Mouse (Mus musculus) mouse embryonic stem cell (cell line): ENCODE measurements around the gene 1810009A15Rik.

Source experiments
- in situ Hi-C, 2 experiments: fragments of 300-500 bp; cut with MboI; formaldehyde crosslinking; loops; 1 replicate in 1 of 2; 3 replicates in 1 of 2; pipeline ENCODE4 v1.14.3; 2019 to 2020; ENCODE audit warnings: low sequenced_read_pairs in 2 of 2, low pct_unique_long_range_greater_than_20kb in 1 of 2, mixed read lengths in 1 of 2; ENCODE audit not compliant: unreplicated experiment in 1 of 2

Gene 1810009A15Rik

GRCm38 (mm10) chr19:8888511-8889385 lies at the start of gene 1810009A15Rik, which contains the start of gene Gm49416:
TSS of gene 1810009A15Rik (plus strand) at chr19:8888853.
TSS of gene Gm49416 (plus strand) at chr19:8888926.
- in situ Hi-C loops: no loop called here

GRCm38 (mm10) chr19:8839103-8839907 lies 49.3 kb upstream of the 1810009A15Rik start, which contains the start of gene Gng3:
TSS of gene Gng3 (minus strand) at chr19:8839194.
- in situ Hi-C loops: no loop called here

GRCm38 (mm10) chr19:8839908-8840791 lies 48.5 kb upstream of the 1810009A15Rik start:
- in situ Hi-C loops: no loop called here

GRCm38 (mm10) chr19:8841012-8841411 lies 47.6 kb upstream of the 1810009A15Rik start:
- in situ Hi-C loops: no loop called here

GRCm38 (mm10) chr19:8842961-8843360 lies 45.7 kb upstream of the 1810009A15Rik start:
- in situ Hi-C loops: no loop called here

GRCm38 (mm10) chr19:8844371-8845129 lies 44.1 kb upstream of the 1810009A15Rik start:
- in situ Hi-C loops: no loop called here

GRCm38 (mm10) chr19:8848356-8848755 lies 40.3 kb upstream of the 1810009A15Rik start:
- in situ Hi-C loops: no loop called here

- in situ Hi-C loops: loop anchor here (5.0 to 25.0 kb wide), 2 partner anchors 262 to 987 kb away; partner anchors contain the start of gene Scgb2a2 (in 1 of the 2)
Observed at GRCm38 (mm10) chr19:8850402-8850901, 38.2 kb upstream of the 1810009A15Rik start, which contains the start of gene Lrrn4cl. TSS of gene Lrrn4cl (plus strand) at chr19:8850768.

- in situ Hi-C loops: loop anchor here (5.0 to 25.0 kb wide), 2 partner anchors 261 to 986 kb away; partner anchors contain the start of gene Scgb2a2 (in 1 of the 2)
Observed at GRCm38 (mm10) chr19:8851639-8852038, 37.0 kb upstream of the 1810009A15Rik start.

- in situ Hi-C loops: loop anchor here (5.0 to 25.0 kb wide), 2 partner anchors 260 to 985 kb away; partner anchors contain the start of gene Scgb2a2 (in 1 of the 2)
Observed at GRCm38 (mm10) chr19:8852236-8852928, 36.3 kb upstream of the 1810009A15Rik start.

GRCm38 (mm10) chr19:8853117-8853516 lies 35.5 kb upstream of the 1810009A15Rik start:
- in situ Hi-C loops: loop anchor here (5.0 to 25.0 kb wide), 2 partner anchors 259 to 984 kb away; partner anchors contain the start of gene Scgb2a2 (in 1 of the 2)

- in situ Hi-C loops: loop anchor here in 1 of 2 experiments (5.0 to 25.0 kb wide), 2 partner anchors 260 to 980 kb away; partner anchors contain the start of gene Scgb2a2
Observed at GRCm38 (mm10) chr19:8857689-8858088, 31.0 kb upstream of the 1810009A15Rik start.

GRCm38 (mm10) chr19:8859018-8859417 lies 29.6 kb upstream of the 1810009A15Rik start:
- in situ Hi-C loops: loop anchor here in 1 of 2 experiments (5.0 to 25.0 kb wide), 2 partner anchors 258 to 978 kb away; partner anchors contain the start of gene Scgb2a2

- in situ Hi-C loops: loop anchor here in 1 of 2 experiments (25.0 kb wide), 1 partner anchor 973 kb away; the partner anchor contains the start of gene Scgb2a2
Observed at GRCm38 (mm10) chr19:8864265-8864664, 24.4 kb upstream of the 1810009A15Rik start.

GRCm38 (mm10) chr19:8870381-8870780 lies 18.3 kb upstream of the 1810009A15Rik start:
- in situ Hi-C loops: loop anchor here in 1 of 2 experiments (25.0 kb wide), 1 partner anchor 967 kb away; the partner anchor contains the start of gene Scgb2a2

- in situ Hi-C loops: loop anchor here in 1 of 2 experiments (25.0 kb wide), 1 partner anchor 966 kb away; the partner anchor contains the start of gene Scgb2a2
Observed at GRCm38 (mm10) chr19:8870838-8871237, 17.8 kb upstream of the 1810009A15Rik start.
